Mouse (Mus musculus): ENCODE data around the gene Sipa1l2.

GRCm38 (mm10) chr8:125513935-125514334 lies 55.7 kb downstream of the Sipa1l2 start:
- no peak for TF ChIP-seq CTCF (IDR thresholded peaks at IDR 0.05; ENCODE audit: insufficient read depth, low read depth, low read length)
- no peak for TF ChIP-seq POLR2A (IDR thresholded peaks at IDR 0.05; ENCODE audit: insufficient read depth, low read depth, low read length)

Measured in olfactory bulb, adult 2 months (tissue).